10 mouse cellular contexts compared by ENCODE assay signal in the genomic region with DNA sequence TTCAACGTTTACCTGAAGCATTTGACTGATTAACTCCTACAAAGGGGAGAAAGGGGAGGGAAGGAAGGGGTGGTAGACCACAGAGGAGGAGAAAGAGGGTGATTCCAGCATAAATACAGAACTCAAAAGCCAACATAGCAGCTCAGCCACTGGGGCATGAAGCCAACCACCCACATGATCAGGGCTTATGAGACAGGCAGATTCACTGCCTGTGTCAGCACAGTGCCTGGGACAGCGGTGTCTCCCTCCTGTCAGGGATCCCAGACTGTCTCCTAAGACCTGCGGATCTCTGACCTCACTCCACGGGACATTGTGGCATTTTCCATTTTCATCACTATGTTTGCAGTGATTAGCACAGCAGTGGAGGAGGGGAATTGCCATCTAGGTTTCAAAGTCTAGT.
DNase-seq lines count a peak whose midpoint lies in the region; ATAC-seq and TF ChIP-seq lines count a peak whose summit lies in the region.
"Had no signal": no experiment of that assay in that cellular context is flagged by ENCODE, and none has a peak within 500 bp of the region (broad histone marks: within the 10 kb centered on the region; RNA-seq: fewer than 3 reads in every experiment).

No protein-coding gene starts in this region.

- H3K9me3 ChIP-seq in lung, embryonic 14.5 days (ENCODE audit: low read depth, low read length) = no peaks in the 10 kb centered on the region
- H3K9me3 ChIP-seq in stomach, embryonic 16.5 days (replicated peaks; ENCODE audit: control insufficient read depth, low read length) = no peaks in the 10 kb centered on the region
- no peaks in the 10 kb centered on the region for H3K9me3 ChIP-seq in forebrain, embryonic 11.5 days (ENCODE audit: control insufficient read depth, low read length)
- H3K9me3 ChIP-seq: forebrain, embryonic 12.5 days; liver, embryonic 15.5 days had no signal

- no peak for DNase-seq in heart, adult 2 months
- DNase-seq in heart, postnatal 36 days = no peak
- peak; percentile 24 for DNase-seq in lung, embryonic 14.5 days
- DNase-seq in lung, adult 18-20 months = no peak
- DNase-seq in kidney, adult 8-10 months = peak; percentile 39 to 41
- no peak for DNase-seq in forebrain, embryonic 11.5 days (ENCODE audit: low spot score)
- DNase-seq in cerebellum, postnatal 36 days = no peak

- no peak for TF ChIP-seq EP300 in heart, adult 2 months (IDR thresholded peaks at IDR 0.05; ENCODE audit: insufficient read depth, low read depth, low read length)

- no peak overlapping the region for H3K9ac ChIP-seq in heart, adult 2 months (ENCODE audit: low read depth, low read length)
- H3K9ac ChIP-seq in lung, embryonic 14.5 days = no peak overlapping the region
- peak overlapping the region; percentile 25; the same call in 1 of the 2 replicates for H3K9ac ChIP-seq in stomach, embryonic 16.5 days (ENCODE audit: low read length)
- H3K9ac ChIP-seq in forebrain, embryonic 11.5 days (ENCODE audit: low read length) = no peak overlapping the region
- H3K9ac ChIP-seq: forebrain, embryonic 12.5 days; liver, embryonic 15.5 days had no signal

- 47% methylated on average over 4 of the region's 4 CpGs for WGBS in heart, adult 2 months
- WGBS in lung, embryonic 14.5 days = 62% methylated on average over 4 of the region's 4 CpGs
- WGBS in stomach, embryonic 16.5 days = 60% methylated on average over 4 of the region's 4 CpGs
- 88% methylated on average over 4 of the region's 4 CpGs for WGBS in forebrain, embryonic 11.5 days

- no peaks in the 10 kb centered on the region for H3K36me3 ChIP-seq in heart, adult 2 months (ENCODE audit: control insufficient read depth, insufficient read depth, low read length)
- H3K36me3 ChIP-seq in lung, embryonic 14.5 days (ENCODE audit: insufficient read depth) = no peaks in the 10 kb centered on the region
- no peaks in the 10 kb centered on the region for H3K36me3 ChIP-seq in stomach, embryonic 16.5 days (ENCODE audit: control insufficient read depth, insufficient read depth, low read length)
- H3K36me3 ChIP-seq in forebrain, embryonic 11.5 days (ENCODE audit: control insufficient read depth, insufficient read depth, low read length) = no peaks in the 10 kb centered on the region

- no peak for TF ChIP-seq POLR2A in heart, adult 2 months (IDR thresholded peaks at IDR 0.05; ENCODE audit: insufficient read depth, low read depth, low read length)

- no peak for TF ChIP-seq CTCF in heart, adult 2 months (IDR thresholded peaks at IDR 0.05)
- no peak for TF ChIP-seq CTCF in lung, embryonic 14.5 days (IDR thresholded peaks at IDR 0.05; ENCODE audit: low read depth)

- ATAC-seq in lung, embryonic 14.5 days (ENCODE audit: insufficient read depth) = 0 out of 2 replicates have a peak, but pooled peaks have one; percentile 7
- ATAC-seq in stomach, embryonic 16.5 days (ENCODE audit: insufficient read depth, low FRiP score) = no peak
- no peak for ATAC-seq in forebrain, embryonic 11.5 days (replicated peaks; ENCODE audit: low FRiP score)

- H3K4me2 ChIP-seq in lung, embryonic 14.5 days = no peak overlapping the region
- H3K4me2 ChIP-seq in stomach, embryonic 16.5 days (ENCODE audit: low read depth, low read length) = no peak overlapping the region
- no peak overlapping the region for H3K4me2 ChIP-seq in forebrain, embryonic 11.5 days (ENCODE audit: low read depth, low read length, severe bottlenecking)
- H3K4me2 ChIP-seq: forebrain, embryonic 12.5 days; liver, embryonic 15.5 days had no signal

- intact Hi-C loops in heart, adult 2 months (cut with DNase I) = no loop called here
- intact Hi-C loops in heart, postnatal 36 days (cut with DNase I) = no loop called here

- H3K79me2 ChIP-seq in heart, adult 2 months (replicated peaks; ENCODE audit: control insufficient read depth, insufficient read depth, low read length) = no peaks in the 10 kb centered on the region

- H3K4me3 ChIP-seq in heart, adult 2 months = no peak overlapping the region
- H3K4me3 ChIP-seq in lung, embryonic 14.5 days (ENCODE audit: low read depth, low read length) = no peak overlapping the region
- no peak overlapping the region for H3K4me3 ChIP-seq in stomach, embryonic 16.5 days (replicated peaks; ENCODE audit: low read length)
- no peak overlapping the region for H3K4me3 ChIP-seq in forebrain, embryonic 11.5 days (ENCODE audit: low read depth, low read length)
- H3K4me3 ChIP-seq: forebrain, embryonic 12.5 days; liver, embryonic 15.5 days had no signal

- H3K27me3 ChIP-seq in heart, adult 2 months (ENCODE audit: control insufficient read depth, insufficient read depth, low read length) = no peaks in the 10 kb centered on the region
- no peaks in the 10 kb centered on the region for H3K27me3 ChIP-seq in lung, embryonic 14.5 days (ENCODE audit: insufficient read depth, low read length)
- H3K27me3 ChIP-seq in stomach, embryonic 16.5 days (ENCODE audit: control insufficient read depth, insufficient read depth, low read length) = no peaks in the 10 kb centered on the region
- no peaks in the 10 kb centered on the region for H3K27me3 ChIP-seq in forebrain, embryonic 11.5 days (ENCODE audit: control insufficient read depth, insufficient read depth, low read length)
- H3K27me3 ChIP-seq: liver, embryonic 15.5 days had no signal

- peaks cover 10% of the 10 kb centered on the region for H3K4me1 ChIP-seq in heart, adult 2 months (ENCODE audit: control insufficient read depth, insufficient read depth, low read length)
- H3K4me1 ChIP-seq in lung, embryonic 14.5 days (ENCODE audit: insufficient read depth) = 0 out of 2 replicates have a peak, but pooled peaks cover 5% of the 10 kb centered on the region
- peaks cover 12% of the 10 kb centered on the region for H3K4me1 ChIP-seq in stomach, embryonic 16.5 days (ENCODE audit: control insufficient read depth, insufficient read depth, low read length)
- peaks cover 3% of the 10 kb centered on the region; the same call in 1 of the 2 replicates for H3K4me1 ChIP-seq in forebrain, embryonic 11.5 days (replicated peaks; ENCODE audit: control insufficient read depth, insufficient read depth, low read length)

- peak overlapping the region; percentile 59 for H3K27ac ChIP-seq in heart, adult 2 months
- H3K27ac ChIP-seq in lung, embryonic 14.5 days (ENCODE audit: low read depth) = peak overlapping the region; percentile 48
- peak overlapping the region; percentile 63; the same call in 1 of the 2 replicates for H3K27ac ChIP-seq in stomach, embryonic 16.5 days (ENCODE audit: low read length)
- H3K27ac ChIP-seq in forebrain, embryonic 11.5 days (ENCODE audit: low read depth, low read length) = no peak overlapping the region
- H3K27ac ChIP-seq: forebrain, embryonic 12.5 days; liver, embryonic 15.5 days had no signal

Comparison
In these comparisons a context has a peak if more than half of its experiments do, and no peak if none do; other contexts are left out.
1. DNase-seq: peak in lung, embryonic 14.5 days (single experiment) and kidney, adult 8-10 months (2 of 2); none in heart, adult 2 months (0 of 2), heart, postnatal 36 days (0 of 2), lung, adult 18-20 months (0 of 2), forebrain, embryonic 11.5 days (single experiment) and cerebellum, postnatal 36 days (0 of 2).